Mouse (Mus musculus): Measurements from ENCODE around the gene Gm21887. TPM values are rescaled to one million over a fixed set of nuclear protein-coding genes. Genes with fewer than 3 reads are reported as not detected.
A peak's percentile ranks its signal among the peaks of the same experiment; 100 is the strongest.
"Not testable (repeated sequence)": the region's sequence is repeated elsewhere in the genome, so short reads cannot be mapped to it uniquely, and the experiment has no call there.

Gene Gm21887
- polyA plus RNA-seq, 1 experiment from 2014 or later, result 95.3 TPM

DNA sequence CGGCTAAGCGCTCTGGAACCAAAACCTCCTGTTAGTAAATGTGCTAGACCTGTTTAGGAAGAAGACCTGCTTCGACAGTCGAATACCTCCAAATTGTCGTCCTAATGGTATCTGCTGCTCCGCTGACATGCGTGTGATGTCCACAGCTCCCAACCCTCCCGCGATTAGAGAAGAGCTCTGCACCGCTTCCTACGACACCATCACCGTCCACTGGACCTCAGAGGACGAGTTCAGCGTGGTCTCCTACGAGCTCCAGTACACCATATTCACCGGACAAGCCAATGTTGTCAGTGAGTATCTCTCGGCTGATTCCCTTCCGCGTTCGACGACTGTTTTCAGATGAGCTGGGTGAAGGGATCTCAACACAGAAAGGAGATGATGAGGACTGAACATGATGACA, 24.6 kb upstream of the Gm21887 start:
- not testable (repeated sequence) for H3K4me3 ChIP-seq (replicated peaks); H3K9ac ChIP-seq; ATAC-seq (ENCODE audit: low read depth); H3K4me1 ChIP-seq (replicated peaks); H3K27ac ChIP-seq; H3K4me2 ChIP-seq; H3K27me3 ChIP-seq; DNase-seq
- Histone ChIP-seq H3K36me3 (peaks cover 85% of the 10 kb centered on the region), H3K9me3 (replicated peaks) (peaks cover 75% of the 10 kb centered on the region)
- 85% methylated on average over 21 of the region's 21 CpGs for WGBS (ENCODE audit: insufficient replicate concordance)

DNA sequence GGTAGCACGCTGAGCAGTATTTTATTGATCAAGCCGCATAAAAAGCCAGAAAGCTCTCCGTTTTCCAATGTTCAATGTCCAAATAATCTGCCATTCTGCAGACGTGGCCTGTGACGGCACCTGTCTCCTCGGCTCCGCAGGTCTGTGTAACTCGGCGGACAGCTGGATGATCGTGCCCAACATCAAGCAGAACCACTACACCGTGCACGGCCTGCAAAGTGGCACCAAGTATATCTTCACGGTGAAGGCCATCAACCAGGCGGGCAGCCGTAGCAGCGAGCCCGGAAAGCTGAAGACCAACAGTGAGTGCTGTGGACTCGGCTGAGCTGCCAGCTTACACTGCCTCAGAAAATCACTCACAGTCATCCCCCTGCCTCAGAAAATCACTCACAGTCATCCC, 23.7 kb upstream of the Gm21887 start:
- not testable (repeated sequence) for H3K4me1 ChIP-seq (replicated peaks); DNase-seq; ATAC-seq (ENCODE audit: low read depth); H3K27ac ChIP-seq; H3K4me3 ChIP-seq (replicated peaks); H3K9ac ChIP-seq; H3K27me3 ChIP-seq; H3K4me2 ChIP-seq
- 78% methylated on average over 18 of the region's 18 CpGs for WGBS (ENCODE audit: insufficient replicate concordance)
- Histone ChIP-seq H3K36me3 (peaks cover 83% of the 10 kb centered on the region), H3K9me3 (replicated peaks) (peaks cover 75% of the 10 kb centered on the region)

DNA sequence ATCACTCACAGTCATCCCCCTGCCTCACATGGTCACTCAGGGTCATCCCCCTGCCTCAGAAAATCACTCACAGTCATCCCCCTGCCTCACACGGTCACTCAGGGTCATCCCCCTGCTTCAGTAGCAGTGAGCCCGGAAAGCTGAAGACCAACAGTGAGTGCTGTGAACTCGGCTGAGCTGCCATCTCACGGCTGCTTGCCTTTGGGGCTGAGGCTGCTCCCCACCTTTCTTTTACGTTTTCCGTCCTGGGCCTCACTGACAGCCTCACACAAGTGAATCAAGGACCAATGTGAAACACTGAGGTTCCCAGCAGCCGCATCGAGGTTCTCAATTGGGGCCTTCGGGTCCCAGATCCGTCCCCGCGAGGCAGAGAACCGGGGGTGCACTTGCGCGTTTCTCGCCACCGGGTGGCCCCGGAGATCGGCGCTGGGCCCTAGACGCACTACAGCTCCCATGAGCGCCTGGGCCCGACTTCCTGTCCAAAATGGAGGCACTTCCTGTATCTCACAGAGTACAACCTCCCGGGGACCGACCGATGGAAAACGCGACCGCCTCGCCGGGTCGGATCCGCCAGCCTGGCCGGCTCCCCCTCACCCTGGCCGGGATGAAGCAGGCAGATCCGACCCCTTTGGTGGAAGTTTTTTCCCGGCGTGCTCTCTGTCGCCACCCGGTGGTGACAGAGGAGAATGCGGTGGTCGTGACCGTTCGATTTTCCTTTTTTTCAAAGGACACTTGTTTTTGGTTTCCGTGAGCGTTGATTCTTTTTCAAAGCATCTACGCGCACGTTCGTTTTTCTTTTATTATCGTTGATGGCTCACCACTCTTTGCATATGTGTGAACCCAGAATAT, 22.7 kb upstream of the Gm21887 start:
- H3K27me3 ChIP-seq; H3K9ac ChIP-seq; H3K4me1 ChIP-seq (replicated peaks); H3K27ac ChIP-seq: not testable (repeated sequence)
- H3K4me2 ChIP-seq, result peak overlapping the region; percentile 46
- H3K9me3 ChIP-seq (replicated peaks), result peaks cover 67% of the 10 kb centered on the region
- 53% methylated on average over 51 of the region's 51 CpGs for WGBS (ENCODE audit: insufficient replicate concordance)
- ATAC-seq (ENCODE audit: low read depth) (peak; percentile 84), DNase-seq (peak; percentile 63)
- H3K4me3 ChIP-seq (replicated peaks), result peak overlapping the region; percentile 35
- H3K36me3 ChIP-seq, result peaks cover 75% of the 10 kb centered on the region

DNA sequence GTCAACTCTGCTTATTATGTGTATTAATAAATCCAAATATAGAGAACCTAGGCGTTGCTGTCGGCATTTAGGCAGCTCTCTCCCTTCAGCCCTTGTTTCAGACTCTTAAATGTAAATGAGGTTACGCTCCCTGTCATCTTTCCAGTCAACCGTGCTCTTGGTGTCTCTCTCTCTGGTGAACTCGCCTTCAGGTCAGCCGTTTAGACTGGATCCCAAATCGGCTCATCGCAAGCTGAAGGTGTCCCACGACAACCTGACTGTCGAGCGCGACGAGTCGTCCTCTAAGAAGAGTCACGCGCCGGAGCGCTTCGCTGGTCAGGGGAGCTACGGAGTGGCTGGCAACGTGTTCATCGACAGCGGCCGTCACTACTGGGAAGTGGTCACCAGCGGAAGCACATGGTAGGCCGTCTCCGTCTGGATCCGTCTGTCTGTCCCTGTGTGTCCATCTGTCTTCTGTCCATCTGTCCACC, 22.1 kb upstream of the Gm21887 start:
- H3K4me2 ChIP-seq, result peak overlapping the region; percentile 0
- DNase-seq; H3K4me3 ChIP-seq (replicated peaks); H3K4me1 ChIP-seq (replicated peaks); H3K27ac ChIP-seq; H3K27me3 ChIP-seq; H3K9ac ChIP-seq: not testable (repeated sequence)
- peak; percentile 6; the same call in 1 of the 2 replicates for ATAC-seq (ENCODE audit: low read depth)
- 82% methylated on average over 28 of the region's 28 CpGs for WGBS (ENCODE audit: insufficient replicate concordance)
- peaks cover 63% of the 10 kb centered on the region for H3K9me3 ChIP-seq (replicated peaks)
- H3K36me3 ChIP-seq, result peaks cover 68% of the 10 kb centered on the region

DNA sequence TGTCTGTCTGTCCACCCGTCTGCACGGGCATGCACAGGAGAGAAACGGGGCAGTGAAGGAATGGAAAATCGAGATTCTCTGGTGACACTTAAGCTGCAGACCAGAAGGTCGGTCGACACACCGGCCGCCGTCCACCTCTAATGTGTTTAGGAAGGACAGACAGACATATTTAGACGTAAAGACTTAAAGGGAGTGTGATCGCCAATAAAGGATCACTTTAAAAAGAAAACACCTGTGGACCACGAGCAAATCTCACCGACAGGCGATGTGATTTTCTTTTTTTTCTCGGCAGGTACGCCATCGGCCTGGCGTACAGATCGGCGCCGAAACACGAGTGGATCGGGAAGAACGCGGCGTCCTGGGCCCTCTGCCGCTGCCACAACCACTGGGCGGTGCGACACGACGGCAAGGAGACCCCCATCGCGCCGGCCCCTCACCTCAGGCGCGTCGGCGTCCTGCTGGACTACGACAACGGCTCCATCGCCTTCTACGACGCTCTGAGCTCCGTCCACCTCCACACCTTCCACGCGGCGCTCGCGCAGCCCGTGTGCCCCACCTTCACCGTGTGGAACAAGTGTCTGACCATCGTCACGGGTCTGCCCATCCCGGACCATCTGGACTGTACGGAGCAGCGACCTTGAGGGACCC, 20.8 kb upstream of the Gm21887 start:
- Histone ChIP-seq H3K9me3 (replicated peaks) (peaks cover 51% of the 10 kb centered on the region), H3K36me3 (peaks cover 56% of the 10 kb centered on the region)
- DNase-seq; H3K4me2 ChIP-seq; H3K4me3 ChIP-seq (replicated peaks); H3K4me1 ChIP-seq (replicated peaks); H3K27ac ChIP-seq; H3K27me3 ChIP-seq; H3K9ac ChIP-seq: not testable (repeated sequence)
- WGBS (ENCODE audit: insufficient replicate concordance), result 88% methylated on average over 56 of the region's 56 CpGs
- 0 out of 2 replicates have a peak, but pooled peaks have one; percentile 4 for ATAC-seq (ENCODE audit: low read depth)

DNA sequence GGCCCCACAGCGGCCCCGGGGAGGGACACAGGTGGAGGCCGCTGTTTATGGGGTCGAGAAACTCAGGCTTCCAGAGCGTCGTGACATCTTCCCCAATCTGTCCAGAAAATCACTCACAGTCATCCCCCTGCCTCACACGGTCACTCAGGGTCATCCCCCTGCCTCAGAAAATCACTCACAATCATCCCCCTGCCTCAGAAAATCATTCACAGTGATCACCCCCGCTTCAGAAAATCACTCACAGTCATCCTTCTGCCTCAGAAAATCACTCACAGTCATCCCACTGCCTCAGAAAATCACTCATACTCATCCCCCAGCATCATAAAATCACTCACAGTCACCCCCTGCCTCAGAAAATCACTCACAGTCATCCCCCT, 20.3 kb upstream of the Gm21887 start:
- ATAC-seq (ENCODE audit: low read depth); H3K4me2 ChIP-seq; H3K27ac ChIP-seq; H3K9ac ChIP-seq; DNase-seq; H3K4me1 ChIP-seq (replicated peaks); H3K27me3 ChIP-seq; H3K4me3 ChIP-seq (replicated peaks): not testable (repeated sequence)
- 78% methylated on average over 8 of the region's 8 CpGs for WGBS (ENCODE audit: insufficient replicate concordance)
- H3K9me3 ChIP-seq (replicated peaks), result peaks cover 48% of the 10 kb centered on the region
- H3K36me3 ChIP-seq, result peaks cover 50% of the 10 kb centered on the region

DNA sequence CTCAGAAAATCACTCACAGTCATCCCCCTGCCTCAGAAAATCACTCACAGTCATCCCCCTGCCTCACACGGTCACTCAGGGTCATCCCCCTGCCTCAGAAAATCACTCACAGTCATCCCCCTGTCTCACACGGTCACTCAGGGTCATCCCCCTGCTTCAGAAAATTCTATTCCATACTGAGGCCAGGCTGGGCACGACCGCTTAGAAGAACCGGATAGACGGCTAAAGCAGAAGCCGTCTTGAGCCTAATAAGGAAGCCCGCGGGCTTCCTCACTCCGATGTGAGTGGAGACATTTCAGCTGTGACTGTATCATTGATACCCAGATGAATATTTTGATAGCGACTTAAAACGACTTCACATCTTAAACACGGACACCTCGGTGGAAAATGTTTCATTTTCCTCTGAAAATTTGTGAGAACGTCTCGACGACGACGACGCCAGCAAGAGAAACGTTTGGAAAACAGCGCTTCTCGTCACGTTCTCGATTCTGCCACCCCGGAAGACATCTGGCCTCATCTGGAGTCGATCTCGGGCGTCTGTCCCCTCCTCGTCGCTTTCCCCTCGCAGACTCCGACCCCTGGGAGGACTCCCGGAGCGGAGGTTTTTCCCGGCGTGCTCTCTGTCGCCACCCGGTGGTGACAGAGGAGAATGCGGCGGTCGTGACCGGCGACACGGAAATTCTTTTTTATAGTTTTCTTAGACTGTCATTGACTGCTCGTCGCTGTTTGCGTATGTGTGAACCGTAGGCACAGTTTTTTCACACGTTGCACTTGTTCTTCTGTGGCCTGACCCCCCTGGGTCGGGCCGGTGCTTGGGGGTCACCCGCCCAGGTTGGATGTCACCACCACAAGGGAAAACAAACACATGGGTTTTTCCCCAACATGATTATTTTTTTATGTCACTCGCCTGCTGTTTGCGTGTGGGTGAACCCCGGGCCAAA, 19.5 kb upstream of the Gm21887 start:
- ATAC-seq (ENCODE audit: low read depth); H3K9ac ChIP-seq; H3K27me3 ChIP-seq; H3K4me1 ChIP-seq (replicated peaks); H3K4me3 ChIP-seq (replicated peaks); H3K27ac ChIP-seq; H3K4me2 ChIP-seq; DNase-seq: not testable (repeated sequence)
- WGBS (ENCODE audit: insufficient replicate concordance), result 71% methylated on average over 56 of the region's 56 CpGs
- H3K9me3 ChIP-seq (replicated peaks), result peaks cover 45% of the 10 kb centered on the region
- peaks cover 43% of the 10 kb centered on the region for H3K36me3 ChIP-seq

DNA sequence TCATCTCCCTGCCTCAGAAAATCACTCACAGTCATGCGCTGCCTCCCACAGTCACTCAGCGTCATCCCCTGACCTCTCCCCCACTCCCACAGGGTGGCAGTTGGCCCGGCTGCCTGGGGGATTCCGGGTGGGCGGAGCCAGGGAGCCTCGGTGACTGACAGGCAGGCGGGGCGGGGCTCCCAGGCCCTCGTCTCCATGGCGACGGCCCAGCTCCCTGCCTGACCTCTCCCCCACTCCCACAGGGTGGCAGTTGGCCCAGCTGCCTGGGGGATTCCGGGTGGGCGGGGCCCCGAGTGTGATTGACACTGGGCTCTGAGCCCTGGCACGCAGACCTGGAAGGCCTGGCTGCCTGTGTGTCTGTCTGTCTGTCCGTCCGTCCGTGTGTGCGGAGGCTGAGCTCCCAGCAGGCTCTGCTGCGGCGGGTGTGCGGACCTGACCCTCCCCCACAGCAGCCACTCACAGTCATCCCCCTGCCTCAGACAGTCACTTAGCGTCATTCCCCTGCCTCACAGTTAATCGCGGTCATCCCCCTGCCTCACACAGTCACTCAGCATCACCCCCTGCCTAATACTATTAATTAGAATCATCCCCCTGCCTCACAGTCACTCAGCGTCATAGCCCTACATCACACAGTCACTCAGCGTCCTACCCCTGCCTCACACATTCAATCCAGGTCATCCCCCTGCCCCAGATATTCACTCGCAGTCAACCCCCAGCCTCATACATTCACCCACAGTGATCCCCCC, 18.2 kb upstream of the Gm21887 start:
- H3K36me3 ChIP-seq, result peaks cover 33% of the 10 kb centered on the region
- H3K27me3 ChIP-seq; H3K4me3 ChIP-seq (replicated peaks); H3K27ac ChIP-seq; H3K4me1 ChIP-seq (replicated peaks); H3K9ac ChIP-seq: not testable (repeated sequence)
- H3K9me3 ChIP-seq (replicated peaks), result peaks cover 37% of the 10 kb centered on the region
- H3K4me2 ChIP-seq, result peak overlapping the region; percentile 45
- WGBS (ENCODE audit: insufficient replicate concordance), result 16% methylated on average over 15 of the region's 28 CpGs
- peak; percentile 43 for ATAC-seq (ENCODE audit: low read depth)
- peak; percentile 74 for DNase-seq

DNA sequence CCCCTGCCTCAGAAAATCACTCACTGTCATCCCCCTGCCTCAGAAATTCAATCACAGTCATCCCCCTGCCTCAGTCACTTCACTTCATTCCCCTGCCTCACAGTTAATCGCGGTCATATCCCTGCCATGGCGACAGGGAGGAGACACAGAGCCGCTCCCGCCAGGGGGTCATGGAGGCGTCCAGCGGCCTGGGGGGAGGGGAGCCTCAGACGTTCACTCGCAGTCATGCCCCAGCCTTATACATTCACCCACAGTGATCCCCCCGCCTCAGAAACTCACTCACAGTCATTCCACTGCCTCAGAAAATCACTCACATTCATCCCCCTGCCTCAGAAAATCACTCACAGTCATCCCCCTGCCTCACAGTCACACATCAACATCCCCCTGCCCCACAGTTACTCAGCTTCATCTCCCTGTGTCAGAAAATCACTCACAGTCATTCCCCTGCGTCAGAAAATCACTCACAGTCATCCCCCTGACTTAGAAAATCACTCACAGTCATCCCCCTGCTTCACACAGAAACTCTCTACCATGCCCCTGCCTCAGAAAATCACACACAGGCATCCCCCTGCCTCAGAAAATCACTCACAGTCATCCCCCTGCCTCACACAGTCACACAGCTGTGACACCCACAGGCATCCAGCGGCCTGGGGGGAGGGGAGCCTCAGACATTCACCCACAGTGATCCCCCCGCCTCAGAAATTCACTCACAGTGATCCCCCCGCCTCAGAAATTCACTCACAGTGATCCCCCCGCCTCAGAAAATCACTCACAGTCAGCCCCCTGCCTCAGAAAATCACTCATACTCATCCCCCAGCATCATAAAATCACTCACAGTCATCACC, 17.2 kb upstream of the Gm21887 start:
- peaks cover 27% of the 10 kb centered on the region for H3K36me3 ChIP-seq
- H3K9ac ChIP-seq; DNase-seq; ATAC-seq (ENCODE audit: low read depth); H3K4me1 ChIP-seq (replicated peaks); H3K4me3 ChIP-seq (replicated peaks); H3K27me3 ChIP-seq; H3K4me2 ChIP-seq; H3K27ac ChIP-seq: not testable (repeated sequence)
- WGBS (ENCODE audit: insufficient replicate concordance), result 7% methylated on average over 9 of the region's 15 CpGs
- peaks cover 31% of the 10 kb centered on the region for H3K9me3 ChIP-seq (replicated peaks)

Measured in liver, embryonic 13.5 days (tissue).